Mouse (Mus musculus): ENCODE results near the gene Sdr42e1.
A peak's percentile ranks its signal among the peaks of the same experiment; 100 is the strongest.

Gene Sdr42e1

GRCm38 (mm10) chr8:117673430-117673830 lies at the start of gene Sdr42e1:
TSS of gene Sdr42e1 (minus strand) at chr8:117673689.
- no peak for DNase-seq (ENCODE audit: low read depth, low spot score)

GRCm38 (mm10) chr8:117718152-117718860 lies 44.8 kb upstream of the Sdr42e1 start:
- DNase-seq (ENCODE audit: low read depth, low spot score) = no peak

- no peak for DNase-seq (ENCODE audit: low read depth, low spot score)
Observed at GRCm38 (mm10) chr8:117715896-117716295, 42.4 kb upstream of the Sdr42e1 start.

GRCm38 (mm10) chr8:117714604-117715003 lies 41.1 kb upstream of the Sdr42e1 start:
- no peak for DNase-seq (ENCODE audit: low read depth, low spot score)

- DNase-seq (ENCODE audit: low read depth, low spot score) = peak; percentile 48
Observed at GRCm38 (mm10) chr8:117712226-117712625, 38.7 kb upstream of the Sdr42e1 start.

- no peak for DNase-seq (ENCODE audit: low read depth, low spot score)
Observed at GRCm38 (mm10) chr8:117706141-117706540, 32.7 kb upstream of the Sdr42e1 start.

- DNase-seq (ENCODE audit: low read depth, low spot score) = no peak
Observed at GRCm38 (mm10) chr8:117702701-117703100, 29.2 kb upstream of the Sdr42e1 start.

GRCm38 (mm10) chr8:117701859-117702258 lies 28.4 kb upstream of the Sdr42e1 start, which contains the start of gene Hsd17b2:
TSS of gene Hsd17b2 (plus strand) at chr8:117701904.
- no peak for DNase-seq (ENCODE audit: low read depth, low spot score)

GRCm38 (mm10) chr8:117701246-117701645 lies 27.8 kb upstream of the Sdr42e1 start:
- no peak for DNase-seq (ENCODE audit: low read depth, low spot score)

- DNase-seq (ENCODE audit: low read depth, low spot score) = no peak
Observed at GRCm38 (mm10) chr8:117700699-117701098, 27.2 kb upstream of the Sdr42e1 start.

- DNase-seq (ENCODE audit: low read depth, low spot score) = no peak
Observed at GRCm38 (mm10) chr8:117697248-117697647, 23.8 kb upstream of the Sdr42e1 start.

GRCm38 (mm10) chr8:117695636-117696035 lies 22.1 kb upstream of the Sdr42e1 start:
- DNase-seq (ENCODE audit: low read depth, low spot score) = no peak

- DNase-seq (ENCODE audit: low read depth, low spot score) = no peak
Observed at GRCm38 (mm10) chr8:117692131-117692530, 18.6 kb upstream of the Sdr42e1 start.

GRCm38 (mm10) chr8:117687890-117688289 lies 14.4 kb upstream of the Sdr42e1 start:
- no peak for DNase-seq (ENCODE audit: low read depth, low spot score)

- DNase-seq (ENCODE audit: low read depth, low spot score) = peak; percentile 44
Observed at GRCm38 (mm10) chr8:117684504-117684903, 11.0 kb upstream of the Sdr42e1 start.

GRCm38 (mm10) chr8:117683925-117684472 lies 10.5 kb upstream of the Sdr42e1 start:
- DNase-seq (ENCODE audit: low read depth, low spot score) = no peak

GRCm38 (mm10) chr8:117678650-117679049 lies 5.2 kb upstream of the Sdr42e1 start:
- no peak for DNase-seq (ENCODE audit: low read depth, low spot score)

- no peak for DNase-seq (ENCODE audit: low read depth, low spot score)
Observed at GRCm38 (mm10) chr8:117677011-117677410, 3.5 kb upstream of the Sdr42e1 start.

GRCm38 (mm10) chr8:117676460-117676859 lies 3.0 kb upstream of the Sdr42e1 start:
- DNase-seq (ENCODE audit: low read depth, low spot score) = no peak

- DNase-seq (ENCODE audit: low read depth, low spot score) = no peak
Observed at GRCm38 (mm10) chr8:117675171-117675570, 1.7 kb upstream of the Sdr42e1 start.

- DNase-seq (ENCODE audit: low read depth, low spot score) = no peak
Observed at GRCm38 (mm10) chr8:117672558-117672957, 931 bp downstream of the Sdr42e1 start.

- no peak for DNase-seq (ENCODE audit: low read depth, low spot score)
Observed at GRCm38 (mm10) chr8:117670461-117670860, 3.0 kb downstream of the Sdr42e1 start.

All from mesoderm, embryonic 11.5 days (tissue).